Mouse (Mus musculus) C2C12 (cell line): ENCODE results near the gene Rpl9.

ENCODE experiments used
- CEBPB ChIP-seq: IDR thresholded peaks from one replicate; pipeline ENCODE4 v1.6.1; 2011; ENCODE audit warnings: low read depth, mild to moderate bottlenecking, control low read depth, moderate library complexity
- CTCF ChIP-seq: IDR thresholded peaks from one replicate; pipeline ENCODE4 v1.5.1; 2011; ENCODE audit not compliant: control insufficient read depth, insufficient read depth, insufficient read length
- FOSL1 ChIP-seq: IDR thresholded peaks from one replicate; pipeline ENCODE4 v1.8.0; 2011; ENCODE audit warnings: mild to moderate bottlenecking, low read length; ENCODE audit not compliant: poor library complexity, insufficient read depth, severe bottlenecking
- MAX ChIP-seq: IDR thresholded peaks from one replicate; pipeline ENCODE4 v1.6.1; 2011; ENCODE audit warnings: mild to moderate bottlenecking, control low read depth
- MYOD1 ChIP-seq: IDR thresholded peaks from one replicate; pipeline ENCODE4 v1.6.1; 2011; ENCODE audit warnings: low read depth; ENCODE audit not compliant: control insufficient read depth, insufficient read length
- MYOG ChIP-seq: IDR thresholded peaks from one replicate; pipeline ENCODE4 v1.6.1; 2011; ENCODE audit not compliant: control insufficient read depth, insufficient read length; ENCODE audit errors: extremely low read depth
- USF1 ChIP-seq: IDR thresholded peaks from one replicate; pipeline ENCODE4 v1.6.1; 2011; ENCODE audit warnings: low read depth, mild to moderate bottlenecking, control low read depth, moderate library complexity

DNA sequence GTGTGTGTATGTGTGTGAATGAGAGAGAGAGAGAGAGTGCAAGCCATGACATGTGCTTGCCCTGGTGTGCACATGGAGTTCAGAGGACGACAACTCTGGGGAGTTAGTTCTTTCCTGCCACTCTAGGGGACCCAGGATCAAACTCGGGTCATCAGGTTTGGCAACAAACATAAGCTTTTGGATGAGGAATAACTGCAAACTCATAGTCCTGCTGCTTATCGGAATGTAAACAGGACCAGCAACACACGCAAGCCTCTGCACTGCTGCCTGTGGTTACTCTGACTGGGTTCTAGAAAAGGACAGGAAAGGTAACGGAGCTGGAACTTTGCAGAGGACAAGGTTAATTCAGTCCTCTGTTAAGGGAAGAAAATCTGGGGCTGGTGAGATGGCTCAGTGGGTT, 34.0 kb upstream of the Rpl9 start:
- TF ChIP-seq MYOD1 (no peak), CTCF (no peak), MYOG (no peak), USF1 (no peak), FOSL1 (no peak), CEBPB (no peak), MAX (no peak)
